Mouse (Mus musculus): Measurements from ENCODE around the gene Fnip2. TPM values are rescaled to one million over a fixed set of nuclear protein-coding genes. Genes with fewer than 3 reads are reported as not detected.

The Fnip2 gene
- total and polyA plus RNA-seq, 2 experiments from 2014 or later: 4.6 to 22.4 TPM

DNA sequence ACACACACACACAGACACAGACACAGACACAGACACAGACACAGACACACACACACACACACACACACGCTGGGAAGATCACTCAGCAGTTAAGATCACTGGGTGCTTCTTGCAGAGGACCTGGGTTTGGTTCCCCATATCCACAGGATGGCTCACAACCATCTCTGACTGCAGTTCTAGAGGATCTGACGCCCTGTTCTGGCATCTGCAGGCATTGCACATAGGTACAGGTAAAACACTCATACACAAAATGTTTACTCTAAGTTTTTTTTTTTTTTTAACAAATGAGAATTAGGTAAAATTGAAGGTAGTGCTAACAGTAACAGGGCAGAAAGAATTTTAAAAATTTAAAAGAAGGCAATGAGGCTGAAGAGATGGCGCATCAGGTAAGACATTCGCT lies 121.5 kb downstream of the Fnip2 start:
- 95% methylated on average over 4 of the region's 4 CpGs for WGBS
- Histone ChIP-seq H3K4me2 (ENCODE audit: low read depth, low read length) (no peak overlapping the region), H3K36me3 (ENCODE audit: insufficient read depth, low read length) (no peaks in the 10 kb centered on the region)

DNA sequence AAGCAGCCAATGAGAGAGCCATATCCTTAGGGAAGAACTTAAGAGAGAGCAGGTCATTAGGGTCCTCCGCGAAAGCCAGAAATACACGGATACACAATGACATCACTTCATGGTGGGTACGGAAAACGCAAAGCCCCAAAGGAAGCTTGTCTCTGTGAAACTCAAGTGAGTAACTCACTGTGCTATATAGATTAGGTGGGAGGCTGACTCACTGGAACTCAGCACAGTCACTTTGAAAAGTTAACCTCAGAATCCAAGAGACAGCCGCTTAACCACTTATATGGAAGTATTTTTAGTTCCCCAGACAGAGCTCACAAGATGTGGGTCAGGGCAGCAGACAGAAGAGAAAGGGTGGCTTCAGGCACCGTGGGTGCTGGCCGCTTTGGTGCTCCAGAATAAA lies 122.6 kb downstream of the Fnip2 start:
- no peak for ATAC-seq
- H3K36me3 ChIP-seq (ENCODE audit: insufficient read depth, low read length): no peaks in the 10 kb centered on the region
- WGBS: 79% methylated on average over 8 of the region's 8 CpGs
- no peak for DNase-seq (ENCODE audit: low spot score)
- no peak overlapping the region for H3K27ac ChIP-seq
- H3K9me3 ChIP-seq (ENCODE audit: low read length): no peaks in the 10 kb centered on the region
- H3K27me3 ChIP-seq (ENCODE audit: insufficient read depth, low read length): no peaks in the 10 kb centered on the region
- no peak overlapping the region for H3K9ac ChIP-seq (replicated peaks; ENCODE audit: low read length)
- H3K4me2 ChIP-seq (ENCODE audit: low read depth, low read length): no peak overlapping the region
- H3K4me1 ChIP-seq (ENCODE audit: insufficient read depth, low read length): no peaks in the 10 kb centered on the region
- no peak overlapping the region for H3K4me3 ChIP-seq (ENCODE audit: low read length)
- TF ChIP-seq CTCF (IDR thresholded peaks at IDR 0.05; ENCODE audit: low read depth): no peak

More for the DNA sequence above, 121.5 kb downstream of the Fnip2 start:
- Histone ChIP-seq H3K9me3 (ENCODE audit: low read length) (no peaks in the 10 kb centered on the region), H3K4me1 (ENCODE audit: insufficient read depth, low read length) (no peaks in the 10 kb centered on the region), H3K27ac (no peak overlapping the region), H3K4me3 (ENCODE audit: low read length) (no peak overlapping the region), H3K9ac (replicated peaks; ENCODE audit: low read length) (no peak overlapping the region), H3K27me3 (ENCODE audit: insufficient read depth, low read length) (no peaks in the 10 kb centered on the region)
- ATAC-seq (no peak), DNase-seq (ENCODE audit: low spot score) (no peak)
- no peak for TF ChIP-seq CTCF (IDR thresholded peaks at IDR 0.05; ENCODE audit: low read depth)

DNA sequence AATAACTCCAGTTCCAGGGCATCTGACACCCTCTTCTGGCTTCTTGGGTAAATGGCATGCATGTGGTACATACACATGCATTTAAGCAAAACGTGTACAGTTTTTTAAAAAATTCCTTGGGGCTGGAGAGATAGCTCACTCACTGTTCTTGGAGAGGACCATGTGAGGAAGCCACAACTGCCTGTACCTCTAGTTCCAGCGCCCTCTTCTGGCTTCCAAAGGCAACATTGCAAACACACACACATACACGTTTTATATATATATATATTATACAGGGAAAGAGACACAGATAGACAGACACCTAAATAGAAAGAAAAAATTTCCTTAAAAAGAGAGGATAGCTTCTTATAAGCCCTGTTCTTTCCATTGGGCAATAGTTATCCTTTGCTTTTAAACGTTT lies 123.7 kb downstream of the Fnip2 start:
- ATAC-seq (no peak), DNase-seq (ENCODE audit: low spot score) (no peak)
- no peak overlapping the region for H3K9ac ChIP-seq (replicated peaks; ENCODE audit: low read length)
- no peak overlapping the region for H3K4me3 ChIP-seq (ENCODE audit: low read length)
- no peaks in the 10 kb centered on the region for H3K4me1 ChIP-seq (ENCODE audit: insufficient read depth, low read length)
- 73% methylated on average over 4 of the region's 4 CpGs for WGBS
- H3K9me3 ChIP-seq (ENCODE audit: low read length): no peaks in the 10 kb centered on the region
- no peak for TF ChIP-seq CTCF (IDR thresholded peaks at IDR 0.05; ENCODE audit: low read depth)
- no peaks in the 10 kb centered on the region for H3K27me3 ChIP-seq (ENCODE audit: insufficient read depth, low read length)
- H3K36me3 ChIP-seq (ENCODE audit: insufficient read depth, low read length): no peaks in the 10 kb centered on the region
- no peak overlapping the region for H3K27ac ChIP-seq
- H3K4me2 ChIP-seq (ENCODE audit: low read depth, low read length): no peak overlapping the region

DNA sequence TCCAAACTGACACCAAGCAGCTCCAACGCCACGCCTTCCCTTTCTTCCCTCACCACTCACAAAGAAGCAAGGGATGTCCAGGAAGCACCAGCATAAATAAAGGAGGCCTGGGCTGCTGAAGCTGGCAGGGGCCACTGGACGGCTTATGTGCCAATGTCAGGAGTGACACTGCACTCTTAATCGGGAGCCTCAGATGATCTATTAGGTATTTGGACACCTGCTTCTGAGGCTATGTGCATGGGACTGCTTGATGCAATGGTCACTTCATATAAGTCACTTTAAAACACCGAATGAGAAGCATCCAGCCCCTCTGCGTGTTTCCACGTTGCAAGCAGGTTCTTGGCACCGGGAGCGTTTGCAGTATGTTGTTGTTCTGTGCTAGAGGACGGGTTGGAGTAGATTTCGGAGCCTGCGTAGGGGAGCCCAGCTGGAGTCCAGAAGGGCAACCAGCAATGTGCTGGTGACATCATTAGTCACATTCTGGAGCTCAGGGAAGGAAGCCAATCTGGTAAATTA lies 126.6 kb downstream of the Fnip2 start:
- Histone ChIP-seq H3K9ac (replicated peaks; ENCODE audit: low read length) (no peak overlapping the region), H3K27ac (peak overlapping the region; percentile 54), H3K9me3 (ENCODE audit: low read length) (no peaks in the 10 kb centered on the region), H3K4me2 (ENCODE audit: low read depth, low read length) (peak overlapping the region; percentile 29), H3K36me3 (ENCODE audit: insufficient read depth, low read length) (no peaks in the 10 kb centered on the region), H3K27me3 (ENCODE audit: insufficient read depth, low read length) (no peaks in the 10 kb centered on the region), H3K4me3 (ENCODE audit: low read length) (no peak overlapping the region), H3K4me1 (ENCODE audit: insufficient read depth, low read length) (no peaks in the 10 kb centered on the region)
- peak; percentile 84 for ATAC-seq
- 35% methylated on average over 12 of the region's 12 CpGs for WGBS
- no peak for TF ChIP-seq CTCF (IDR thresholded peaks at IDR 0.05; ENCODE audit: low read depth)
- DNase-seq (ENCODE audit: low spot score): peak; percentile 67

DNA sequence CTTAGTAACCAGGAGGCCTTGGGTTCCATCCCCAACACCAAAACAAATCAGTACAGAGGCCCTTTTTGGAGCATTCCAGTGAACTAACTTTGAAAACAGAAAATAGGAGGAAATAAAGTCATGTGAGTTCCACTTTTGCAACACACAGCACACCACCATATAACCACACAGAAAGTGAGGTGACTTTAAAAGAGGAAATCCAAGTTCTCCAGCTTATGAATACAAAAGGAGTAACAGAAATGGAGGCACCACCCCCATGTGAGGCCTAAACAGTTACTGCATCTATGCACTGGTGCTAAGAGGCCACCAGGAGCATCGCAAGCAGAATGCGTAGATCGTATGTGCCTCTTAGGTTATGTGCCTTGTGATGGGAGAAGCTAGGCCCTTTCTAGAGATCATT lies 129.3 kb downstream of the Fnip2 start:
- no peaks in the 10 kb centered on the region for H3K27me3 ChIP-seq (ENCODE audit: insufficient read depth, low read length)
- H3K27ac ChIP-seq: no peak overlapping the region
- H3K9ac ChIP-seq (replicated peaks; ENCODE audit: low read length): no peak overlapping the region
- H3K4me2 ChIP-seq (ENCODE audit: low read depth, low read length): no peak overlapping the region
- H3K36me3 ChIP-seq (ENCODE audit: insufficient read depth, low read length): no peaks in the 10 kb centered on the region
- no peak for TF ChIP-seq CTCF (IDR thresholded peaks at IDR 0.05; ENCODE audit: low read depth)
- no peaks in the 10 kb centered on the region for H3K9me3 ChIP-seq (ENCODE audit: low read length)
- H3K4me3 ChIP-seq (ENCODE audit: low read length): no peak overlapping the region
- 98% methylated on average over 3 of the region's 3 CpGs for WGBS
- no peaks in the 10 kb centered on the region for H3K4me1 ChIP-seq (ENCODE audit: insufficient read depth, low read length)
- DNase-seq (ENCODE audit: low spot score): no peak
- no peak for ATAC-seq

DNA sequence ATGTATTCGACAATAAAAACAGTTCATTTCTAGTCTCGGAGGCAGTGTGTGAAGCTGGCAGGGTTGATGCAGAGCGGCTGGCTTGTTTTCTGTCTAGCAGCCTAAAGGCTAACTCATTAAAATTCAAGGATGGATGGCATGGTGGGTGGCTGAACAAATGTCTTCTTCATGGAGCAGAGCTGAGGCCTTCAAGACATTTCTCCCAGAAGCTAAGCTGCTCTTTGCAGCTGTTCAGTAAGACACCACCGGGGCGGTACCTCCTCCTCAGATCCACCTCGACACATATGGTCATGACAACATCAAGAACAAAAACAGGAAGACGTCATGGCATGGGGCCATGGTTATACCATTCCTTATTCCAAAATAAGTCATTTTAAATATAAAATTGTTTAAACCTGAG lies 131.4 kb downstream of the Fnip2 start:
- no peak for TF ChIP-seq CTCF (IDR thresholded peaks at IDR 0.05; ENCODE audit: low read depth)
- Histone ChIP-seq H3K9me3 (ENCODE audit: low read length) (no peaks in the 10 kb centered on the region), H3K27ac (no peak overlapping the region), H3K36me3 (ENCODE audit: insufficient read depth, low read length) (no peaks in the 10 kb centered on the region), H3K27me3 (ENCODE audit: insufficient read depth, low read length) (no peaks in the 10 kb centered on the region), H3K4me3 (ENCODE audit: low read length) (no peak overlapping the region), H3K4me2 (ENCODE audit: low read depth, low read length) (no peak overlapping the region), H3K9ac (replicated peaks; ENCODE audit: low read length) (no peak overlapping the region), H3K4me1 (ENCODE audit: insufficient read depth, low read length) (no peaks in the 10 kb centered on the region)
- ATAC-seq (peak; percentile 27; the same call in 1 of the 2 replicates), DNase-seq (ENCODE audit: low spot score) (no peak)
- WGBS: 70% methylated on average over 7 of the region's 7 CpGs

DNA sequence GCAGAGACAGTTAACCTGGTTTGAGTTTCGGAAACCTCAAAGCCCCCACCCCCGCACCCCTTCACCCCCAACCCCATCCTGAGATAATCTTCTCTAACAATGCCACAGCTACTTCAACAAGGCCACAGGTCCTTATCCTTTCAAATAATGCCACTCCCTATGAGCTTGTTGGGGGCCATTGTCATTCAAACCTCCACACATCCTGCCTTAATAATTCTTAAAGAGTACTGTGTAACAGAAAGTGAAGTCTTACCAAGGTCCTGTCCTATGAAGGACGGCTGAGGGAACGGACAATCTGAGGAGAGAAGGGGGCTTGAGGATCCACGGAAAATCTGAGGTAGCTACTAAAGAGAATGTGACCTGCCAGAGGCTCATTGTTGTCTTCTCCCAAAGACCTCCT lies 132.6 kb downstream of the Fnip2 start:
- Histone ChIP-seq H3K4me1 (ENCODE audit: insufficient read depth, low read length) (no peaks in the 10 kb centered on the region), H3K27ac (no peak overlapping the region), H3K4me3 (ENCODE audit: low read length) (no peak overlapping the region), H3K36me3 (ENCODE audit: insufficient read depth, low read length) (no peaks in the 10 kb centered on the region), H3K27me3 (ENCODE audit: insufficient read depth, low read length) (no peaks in the 10 kb centered on the region), H3K4me2 (ENCODE audit: low read depth, low read length) (no peak overlapping the region), H3K9ac (replicated peaks; ENCODE audit: low read length) (no peak overlapping the region), H3K9me3 (ENCODE audit: low read length) (no peaks in the 10 kb centered on the region)
- ATAC-seq (no peak), DNase-seq (ENCODE audit: low spot score) (no peak)
- WGBS: 49% methylated on average over 5 of the region's 5 CpGs
- TF ChIP-seq CTCF (IDR thresholded peaks at IDR 0.05; ENCODE audit: low read depth): no peak
